Mouse (Mus musculus) MEL (cell line): Measurements from ENCODE around the gene Tmed9. TPM values are rescaled to one million over a fixed set of nuclear protein-coding genes. Genes with fewer than 3 reads are reported as not detected.

Experiments
- DNase-seq: peaks from one replicate; pipeline ENCODE4 v3.0.0; 2011; ENCODE audit warnings: low read depth, low spot score
- H3K27ac ChIP-seq: 2 replicates; pipeline ENCODE4 v1.5.1; 2012; ENCODE audit warnings: low read depth, mild to moderate bottlenecking, control low read depth, low read length, moderate library complexity; ENCODE audit not compliant: control insufficient read depth
- H3K27me3 ChIP-seq, 2 experiments: fragments of 150-350 bp in 1 of 2; sonication (generic) in 1 of 2; 2 replicates each; pipeline ENCODE4 v1.6.1; 2012; ENCODE audit warnings: low read length in 2 of 2, mild to moderate bottlenecking in 2 of 2, improper control_type of control experiment in 1 of 2, moderate library complexity in 1 of 2; ENCODE audit not compliant: insufficient read depth in 2 of 2, control insufficient read depth in 1 of 2
- H3K36me3 ChIP-seq, 2 experiments: 2 replicates each; pipeline ENCODE4 v1.6.1; 2012 to 2014; ENCODE audit warnings: low read length in 2 of 2, improper control_type of control experiment in 1 of 2, inconsistent platforms in 1 of 2, mild to moderate bottlenecking in 1 of 2; ENCODE audit not compliant: insufficient read depth in 2 of 2, control insufficient read depth in 1 of 2
- H3K4me1 ChIP-seq, 2 experiments: fragments of 150-350 bp in 1 of 2; sonication (generic) in 1 of 2; 2 replicates each; pipeline ENCODE4 v1.6.1; 2012; ENCODE audit warnings: low read length in 2 of 2, improper control_type of control experiment in 1 of 2, mild to moderate bottlenecking in 1 of 2; ENCODE audit not compliant: insufficient read depth in 2 of 2, control insufficient read depth in 1 of 2
- H3K4me3 ChIP-seq, 2 experiments: fragments of 150-350 bp in 1 of 2; sonication (generic) in 1 of 2; 2 replicates each; pipeline ENCODE4 v1.5.1; 2012; ENCODE audit warnings: low read depth in 2 of 2, low read length in 2 of 2, mild to moderate bottlenecking in 2 of 2, moderate library complexity in 2 of 2, control low read depth in 1 of 2, improper control_type of control experiment in 1 of 2; ENCODE audit not compliant: control insufficient read depth in 1 of 2, insufficient read depth in 1 of 2
- H3K79me2 ChIP-seq: 2 replicates; pipeline ENCODE4 v1.6.1; 2012; ENCODE audit warnings: mild to moderate bottlenecking, low read length, moderate library complexity; ENCODE audit not compliant: control insufficient read depth, poor library complexity, insufficient read depth
- H3K9ac ChIP-seq: 2 replicates; pipeline ENCODE4 v1.6.1; 2012; ENCODE audit warnings: low read depth, mild to moderate bottlenecking, control low read depth, low read length, moderate library complexity; ENCODE audit not compliant: control insufficient read depth, poor library complexity, severe bottlenecking
- H3K9me3 ChIP-seq: fragments of 150-350 bp; sonication (generic); replicated peaks from 2 replicates; pipeline ENCODE4 v1.6.1; 2012; ENCODE audit warnings: mild to moderate bottlenecking, low read length, improper control_type of control experiment, moderate library complexity; ENCODE audit not compliant: insufficient read depth
- BHLHE40 ChIP-seq: IDR thresholded peaks from 2 replicates; pipeline ENCODE4 v1.6.1; 2012; ENCODE audit warnings: low read depth, mild to moderate bottlenecking, inconsistent platforms, low read length, improper control_type of control experiment, borderline replicate concordance
- CHD2 ChIP-seq: IDR thresholded peaks from 2 replicates; pipeline ENCODE4 v1.6.1; 2011; ENCODE audit warnings: low read length, improper control_type of control experiment
- CTCF ChIP-seq, 3 experiments: IDR thresholded peaks in 2 of 3; conservative IDR thresholded peaks in 1 of 3; 2 replicates each; pipeline ENCODE4 v1.5.1; 2011 to 2012; ENCODE audit warnings: low read length in 3 of 3, low read depth in 2 of 3, mild to moderate bottlenecking in 2 of 3, improper control_type of control experiment in 1 of 3, inconsistent platforms in 1 of 3, mixed read lengths in 1 of 3, moderate library complexity in 1 of 3; ENCODE audit not compliant: control insufficient read depth in 1 of 3, insufficient read depth in 1 of 3, poor library complexity in 1 of 3, severe bottlenecking in 1 of 3
- GATA1 ChIP-seq: IDR thresholded peaks from 2 replicates; pipeline ENCODE4 v1.6.1; 2011; ENCODE audit warnings: low read depth, low read length, improper control_type of control experiment
- HCFC1 ChIP-seq: IDR thresholded peaks from 2 replicates; pipeline ENCODE4 v1.6.1; 2012; ENCODE audit warnings: low read depth, mild to moderate bottlenecking, inconsistent platforms, low read length, improper control_type of control experiment, moderate library complexity
- JUND ChIP-seq: IDR thresholded peaks from 2 replicates; pipeline ENCODE4 v1.6.1; 2011; ENCODE audit warnings: low read depth, mild to moderate bottlenecking, improper control_type of control experiment, low read length
- MAFK ChIP-seq: IDR thresholded peaks from 2 replicates; pipeline ENCODE4 v1.6.1; 2011; ENCODE audit warnings: low read depth, mild to moderate bottlenecking, low read length, improper control_type of control experiment, borderline replicate concordance
- MAZ ChIP-seq: IDR thresholded peaks from 2 replicates; pipeline ENCODE4 v1.6.1; 2012; ENCODE audit warnings: low read depth, mild to moderate bottlenecking, inconsistent platforms, low read length, improper control_type of control experiment
- MXI1 ChIP-seq: IDR thresholded peaks from 2 replicates; pipeline ENCODE4 v1.6.1; 2011; ENCODE audit warnings: mild to moderate bottlenecking, low read depth, low read length, improper control_type of control experiment
- MYB ChIP-seq: IDR thresholded peaks from 2 replicates; pipeline ENCODE4 v1.6.1; 2011; ENCODE audit warnings: mild to moderate bottlenecking, low read depth, low read length, improper control_type of control experiment
- MYC ChIP-seq: IDR thresholded peaks from 2 replicates; pipeline ENCODE4 v1.6.1; 2011; ENCODE audit warnings: low read depth, mild to moderate bottlenecking, low read length, improper control_type of control experiment, moderate library complexity
- NRF1 ChIP-seq: IDR thresholded peaks from 2 replicates; pipeline ENCODE4 v1.6.1; 2014; ENCODE audit warnings: low read depth, mild to moderate bottlenecking, inconsistent platforms, low read length, improper control_type of control experiment, moderate library complexity; ENCODE audit not compliant: poor library complexity, insufficient read depth, severe bottlenecking
- POLR2AphosphoS2 ChIP-seq: IDR thresholded peaks from 2 replicates; pipeline ENCODE4 v1.6.1; 2011; ENCODE audit warnings: low read length, improper control_type of control experiment
- SIN3A ChIP-seq: IDR thresholded peaks from 2 replicates; pipeline ENCODE4 v1.6.1; 2012; ENCODE audit warnings: low read length, improper control_type of control experiment, inconsistent platforms
- SMC3 ChIP-seq: IDR thresholded peaks from 2 replicates; pipeline ENCODE4 v1.6.1; 2011; ENCODE audit warnings: low read depth, low read length, improper control_type of control experiment
- TAL1 ChIP-seq: IDR thresholded peaks from 2 replicates; pipeline ENCODE4 v1.6.1; 2012; ENCODE audit warnings: mild to moderate bottlenecking, inconsistent platforms, low read length, moderate library complexity, mixed read lengths
- TBP ChIP-seq: IDR thresholded peaks from 2 replicates; pipeline ENCODE4 v1.8.0; 2011; ENCODE audit warnings: low read depth, low read length, improper control_type of control experiment
- TCF12 ChIP-seq: IDR thresholded peaks from 2 replicates; pipeline ENCODE4 v1.6.1; 2014; ENCODE audit warnings: low read depth, mild to moderate bottlenecking, inconsistent platforms, low read length, improper control_type of control experiment, moderate library complexity
- UBTF ChIP-seq: IDR thresholded peaks from 2 replicates; pipeline ENCODE4 v1.6.1; 2012; ENCODE audit warnings: low read depth, mild to moderate bottlenecking, inconsistent platforms, low read length, improper control_type of control experiment, moderate library complexity, borderline replicate concordance; ENCODE audit not compliant: insufficient read depth
- USF2 ChIP-seq, 2 experiments: IDR thresholded peaks; 2 replicates each; pipeline ENCODE4 v1.6.1; 2011 to 2012; ENCODE audit warnings: improper control_type of control experiment in 2 of 2, low read length in 2 of 2, borderline replicate concordance in 1 of 2, inconsistent platforms in 1 of 2, low read depth in 1 of 2, mild to moderate bottlenecking in 1 of 2; ENCODE audit not compliant: insufficient read depth in 1 of 2
- ZC3H11A ChIP-seq: IDR thresholded peaks from 2 replicates; pipeline ENCODE4 v1.6.1; 2012; ENCODE audit warnings: low read depth, mild to moderate bottlenecking, inconsistent platforms, low read length, improper control_type of control experiment
- ZKSCAN1 ChIP-seq: IDR thresholded peaks from 2 replicates; pipeline ENCODE4 v1.6.1; 2012; ENCODE audit warnings: low read depth, mild to moderate bottlenecking, inconsistent platforms, low read length, improper control_type of control experiment, moderate library complexity
- ZMIZ1 ChIP-seq: IDR thresholded peaks from 2 replicates; pipeline ENCODE4 v1.6.1; 2012; ENCODE audit warnings: low read depth, mild to moderate bottlenecking, inconsistent platforms, low read length, improper control_type of control experiment, moderate library complexity
- ZNF384 ChIP-seq: IDR thresholded peaks from 2 replicates; pipeline ENCODE4 v1.6.1; 2012; ENCODE audit warnings: low read depth, mild to moderate bottlenecking, inconsistent platforms, low read length, improper control_type of control experiment
- polyA plus RNA-seq, 2 experiments: library from polyadenylated mRNA; stranded (reverse) in 1 of 2; unstranded in 1 of 2; fragments of >175 nt in 1 of 2; fragments of >200 nt in 1 of 2; gene quantifications; 2 replicates each; pipeline versions ENCODE4 v1.2.1 to v1.2.4; 2012; ENCODE audit warnings: low replicate concordance in 2 of 2, low read depth in 1 of 2; ENCODE audit not compliant: insufficient read length in 2 of 2, insufficient read depth in 1 of 2, missing spikeins in 1 of 2
- total RNA-seq: library from RNA; depleted of rRNA; stranded (reverse); fragments of 300-350 nt; gene quantifications from 2 replicates; pipeline ENCODE4 v1.2.3, GENCODE M21; 2012; rRNA removed

Tmed9 gene
- total RNA-seq = 185 and 222 TPM in 2 replicates
- 100 to 1,000 TPM in 1 of 2 experiments, not detected in 1; 218 TPM for polyA plus RNA-seq

GRCm38 (mm10) chr13:55573432-55573831 is at the start of gene Tmed9:
Gene Tmed9 (plus strand): TSS chr13:55573732.
- Histone ChIP-seq H3K4me3 (no peak within 1 kb of the TSS), H3K9me3 (no peaks in the 10 kb centered on the region), H3K27me3 (no peaks in the 10 kb centered on the region; a peak in 1 of 4 replicates), H3K27ac (no peak within 1 kb of the TSS), H3K4me1 (peaks cover 0 to 17% of the 10 kb centered on the region in 2 experiments; a peak in 3 of 4 replicates), H3K36me3 (peaks cover 0 to 13% of the 10 kb centered on the region in 2 experiments; a peak in 2 of 4 replicates), H3K9ac (no peak within 1 kb of the TSS), H3K79me2 (peaks cover 15% of the 10 kb centered on the region)
- DNase-seq = no peak
- TF ChIP-seq TCF12 (no peak), TAL1 (no peak), UBTF (no peak), SMC3 (no peak), JUND (no peak), SIN3A (no peak), MAZ (no peak), TBP (no peak), BHLHE40 (no peak), ZKSCAN1 (no peak), POLR2AphosphoS2 (no peak), CHD2 (no peak), ZMIZ1 (no peak), MYC (no peak), MAFK (no peak), NRF1 (no peak), GATA1 (no peak), ZNF384 (no peak)

- no peak overlapping the region for H3K9ac ChIP-seq
- no peaks in the 10 kb centered on the region for H3K27me3 ChIP-seq
- no peaks in the 10 kb centered on the region for H3K79me2 ChIP-seq
- H3K36me3 ChIP-seq = peaks cover 0 to 18% of the 10 kb centered on the region in 2 experiments; a peak in 2 of 4 replicates
- no peak overlapping the region for H3K4me3 ChIP-seq
- H3K4me1 ChIP-seq = peaks cover 0 to 21% of the 10 kb centered on the region in 2 experiments; a peak in 3 of 4 replicates
- H3K27ac ChIP-seq = no peak overlapping the region
- TF ChIP-seq MYB = no peak
- TF ChIP-seq HCFC1 = no peak
- TF ChIP-seq ZC3H11A = no peak
- TF ChIP-seq USF2 (IDR thresholded peaks at IDR 0.05; ENCODE audit: borderline replicate concordance in 1 of 2, insufficient read depth in 1 of 2, low read depth in 1 of 2, low read length in 2 of 2) = no peak
- no peak for TF ChIP-seq CTCF (IDR thresholded peaks at IDR 0.05 in 2 of 3, conservative IDR thresholded peaks at IDR 0.05 in 1 of 3; ENCODE audit: control insufficient read depth in 1 of 3, insufficient read depth in 1 of 3, low read depth in 2 of 3, low read length in 3 of 3, poor library complexity in 1 of 3, severe bottlenecking in 1 of 3)
- TF ChIP-seq TBP = no peak
- no peak for TF ChIP-seq MXI1
- H3K9me3 ChIP-seq = no peaks in the 10 kb centered on the region
- DNase-seq = no peak
Observed at GRCm38 (mm10) chr13:55523951-55524600, 49.5 kb upstream of the Tmed9 start.
